Mouse (Mus musculus) kidney, postnatal 14 days (tissue): Measurements from ENCODE around the gene Serpina1d.
"Not testable (repeated sequence)": the region's sequence is repeated elsewhere in the genome, so short reads cannot be mapped to it uniquely, and the experiment has no call there.

Experiments used
- DNase-seq: peaks from one replicate; pipeline ENCODE4 v3.0.0; 2022; ENCODE audit warnings: mixed read lengths

Gene Serpina1d

GRCm38 (mm10) chr12:103773246-103773851, at the start of gene Serpina1d:
Serpina1d (minus strand) TSS chr12:103773592.
- DNase-seq = not testable (repeated sequence)

DNA sequence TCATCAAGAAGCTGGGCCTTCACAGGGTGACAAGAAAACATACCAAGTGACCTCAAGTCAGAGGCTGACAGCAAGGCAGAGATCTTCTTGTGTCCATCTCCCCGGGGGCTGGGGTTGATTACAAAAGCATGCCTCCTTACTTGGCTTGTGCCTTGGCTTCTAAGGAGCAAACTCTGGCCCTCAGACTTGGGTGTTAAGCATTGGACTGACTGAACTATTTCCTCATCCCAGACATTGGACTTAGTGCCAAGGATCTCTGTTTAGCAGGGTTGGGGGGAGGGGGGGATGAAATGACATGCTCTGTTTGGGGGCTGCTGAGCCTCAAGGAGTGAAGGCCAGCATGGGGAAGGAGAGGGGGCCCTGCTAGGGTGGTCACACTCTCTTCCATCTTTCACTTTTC, 2.8 kb downstream of the Serpina1d start:
- DNase-seq = not testable (repeated sequence)

GRCm38 (mm10) chr12:103763083-103763482, 10.3 kb downstream of the Serpina1d start:
- DNase-seq = not testable (repeated sequence)

DNA sequence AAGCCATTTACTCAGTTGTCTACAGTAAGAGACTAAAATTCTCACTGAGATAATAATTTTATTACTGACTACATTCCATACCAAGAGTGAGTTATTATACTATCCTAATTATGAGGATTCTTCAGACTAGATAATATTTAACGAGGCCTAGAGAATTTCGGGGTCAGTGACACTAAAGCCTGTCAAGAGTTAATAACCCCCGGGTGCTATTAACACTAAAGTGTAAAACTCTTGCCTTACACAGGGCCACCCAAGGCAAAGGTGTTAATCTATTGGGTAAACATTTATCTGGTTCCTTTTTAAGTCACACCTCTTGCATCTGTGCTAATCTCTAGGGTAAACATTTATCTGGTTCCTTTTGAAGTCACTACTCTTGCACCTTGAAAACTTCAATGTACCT, 13.1 kb downstream of the Serpina1d start:
- not testable (repeated sequence) for DNase-seq

DNA sequence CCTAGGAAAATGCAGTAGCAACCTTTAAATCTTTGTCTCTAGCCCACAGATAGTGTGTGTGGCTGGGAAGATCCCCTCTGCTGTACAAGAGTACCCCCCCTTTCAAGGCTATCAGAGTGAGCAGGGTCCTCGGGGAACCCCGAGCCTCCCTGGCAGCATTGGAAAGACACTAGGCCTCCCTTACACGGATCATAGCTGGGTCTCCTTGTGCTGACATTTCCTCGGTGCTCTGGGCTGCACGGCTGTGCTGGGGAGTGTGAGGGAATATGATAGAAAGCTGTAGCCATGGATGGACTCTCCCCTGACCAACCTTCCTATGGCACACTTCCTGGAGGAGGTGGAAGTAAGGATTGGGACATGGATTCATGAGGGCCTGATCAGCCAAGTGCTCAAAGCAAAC, 27.4 kb downstream of the Serpina1d start:
- not testable (repeated sequence) for DNase-seq

DNA sequence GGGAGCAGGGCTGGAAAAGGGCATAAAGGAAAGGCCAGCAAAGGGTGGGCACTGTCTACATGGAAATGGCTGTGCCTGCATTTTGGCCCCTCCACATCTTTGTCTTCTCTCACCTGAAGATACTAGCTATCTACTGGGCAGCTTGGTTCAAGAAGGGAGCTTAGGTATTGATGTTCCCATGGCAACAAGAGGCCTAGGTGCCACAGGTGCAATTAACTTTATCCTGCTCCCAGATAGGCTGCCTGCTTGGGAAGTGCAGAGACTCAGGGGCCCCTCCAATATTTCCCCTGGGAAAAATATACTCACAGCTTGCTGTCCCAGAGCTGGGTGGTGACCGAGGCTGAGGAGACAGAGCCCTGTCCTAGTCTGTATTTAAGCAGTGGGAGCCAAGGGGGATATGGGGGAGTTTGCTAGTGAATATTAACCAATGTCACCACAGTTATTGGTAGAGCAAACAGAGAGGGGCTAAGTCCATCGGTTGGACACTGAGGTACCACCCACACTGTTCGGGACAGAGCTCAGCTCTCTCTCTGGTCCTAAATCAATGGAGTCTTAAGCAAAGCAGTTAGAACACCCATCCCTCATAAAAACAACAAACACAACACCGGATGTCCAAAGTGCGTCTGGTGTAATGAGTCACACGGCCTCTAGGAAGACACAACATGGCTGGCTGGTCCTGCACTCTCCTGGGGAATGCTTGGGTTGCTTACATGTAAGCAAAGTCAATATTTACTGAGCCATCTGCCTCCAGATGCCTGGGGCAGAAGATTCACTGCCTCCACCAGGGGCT, 35.4 kb downstream of the Serpina1d start:
- DNase-seq = not testable (repeated sequence)

- DNase-seq = not testable (repeated sequence)
Observed at GRCm38 (mm10) chr12:103735566-103735965, 37.8 kb downstream of the Serpina1d start.

- not testable (repeated sequence) for DNase-seq
Observed at GRCm38 (mm10) chr12:103735101-103735500, 38.3 kb downstream of the Serpina1d start.
